Comparison of ENCODE assay signal across 17 mouse cellular contexts in the genomic region with DNA sequence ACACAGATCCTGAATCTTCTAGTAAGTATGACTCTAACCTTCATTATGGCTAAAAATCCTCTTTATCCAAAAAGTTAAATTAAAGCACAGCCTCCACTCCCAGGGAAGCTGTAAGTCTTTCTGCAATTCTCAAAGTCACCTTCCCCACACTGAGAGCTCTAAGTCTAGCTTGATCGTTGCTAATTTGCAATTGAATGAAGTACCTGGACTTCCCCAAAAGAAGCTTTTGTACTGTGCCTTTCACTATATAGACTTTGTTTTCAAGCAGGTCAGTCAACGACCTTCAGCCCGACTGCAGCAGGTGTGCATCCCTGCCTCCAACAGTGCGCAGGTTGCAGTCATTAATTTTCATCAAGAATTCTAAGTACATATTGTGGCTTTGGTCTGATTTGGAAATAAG.
"Had no signal": no experiment of that assay in that cellular context is flagged by ENCODE, and none has a peak within 500 bp of the region (broad histone marks: within the 10 kb centered on the region; RNA-seq: fewer than 3 reads in every experiment).

No protein-coding gene starts in this region.

- H3K4me3 ChIP-seq: midbrain, embryonic 10.5 days; midbrain, embryonic 12.5 days; myocyte; neural tube, embryonic 13.5 days; neural tube, embryonic 15.5 days; stomach, embryonic 15.5 days had no signal

- H3K4me1 ChIP-seq: midbrain, embryonic 10.5 days; midbrain, embryonic 12.5 days; neural tube, embryonic 13.5 days; neural tube, embryonic 15.5 days; stomach, embryonic 15.5 days had no signal

- H3K36me3 ChIP-seq: midbrain, embryonic 10.5 days; midbrain, embryonic 12.5 days; neural tube, embryonic 13.5 days; neural tube, embryonic 15.5 days; stomach, embryonic 15.5 days had no signal

- H3K9me3 ChIP-seq: stomach, embryonic 15.5 days had no signal

- H3K9ac ChIP-seq: lung, embryonic 14.5 days; midbrain, embryonic 12.5 days; neural tube, embryonic 13.5 days; neural tube, embryonic 15.5 days; stomach, embryonic 15.5 days had no signal

- H3K27me3 ChIP-seq: midbrain, embryonic 12.5 days; neural tube, embryonic 13.5 days; neural tube, embryonic 15.5 days; stomach, embryonic 15.5 days had no signal

- H3K27ac ChIP-seq: midbrain, embryonic 10.5 days; midbrain, embryonic 12.5 days; neural tube, embryonic 13.5 days; neural tube, embryonic 15.5 days; stomach, embryonic 15.5 days; stomach, postnatal 0 days had no signal

- H3K4me2 ChIP-seq: lung, embryonic 14.5 days; midbrain, embryonic 12.5 days; neural tube, embryonic 13.5 days; neural tube, embryonic 15.5 days; stomach, embryonic 15.5 days had no signal

- DNase-seq: lung, adult 18-20 months; lung, embryonic 14.5 days; lung, postnatal 10 days; lung, postnatal 4 days; midbrain, embryonic 14.5 days; right cerebral cortex, postnatal 14 days; thymus, adult 2 months; thymus, postnatal 14 days; thymus, postnatal 36 days had no signal

- ATAC-seq: midbrain, embryonic 16.5 days had no signal
